26 mouse cellular contexts compared by ENCODE assay signal in the genomic region with DNA sequence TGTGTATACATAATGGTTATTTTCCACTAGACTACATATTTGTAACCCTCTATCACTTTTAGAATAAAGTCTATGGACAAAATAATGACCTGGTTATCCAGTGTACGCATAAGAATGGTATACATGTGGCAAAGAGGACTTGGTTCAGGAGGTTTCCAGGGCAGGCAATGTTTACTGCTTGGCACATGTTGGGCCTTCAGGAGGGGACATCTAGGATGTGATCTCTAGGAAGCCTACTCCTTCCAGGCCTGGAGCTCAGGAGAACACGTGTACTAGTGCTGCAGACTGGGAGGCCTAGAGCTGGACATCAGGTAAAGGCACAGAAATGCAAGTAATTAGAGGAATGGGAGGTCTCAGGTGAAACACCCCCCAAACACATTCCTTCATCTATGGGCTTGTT.
"Had no signal": no experiment of that assay in that cellular context is flagged by ENCODE, and none has a peak within 500 bp of the region (broad histone marks: within the 10 kb centered on the region; RNA-seq: fewer than 3 reads in every experiment).

No protein-coding gene starts in this region.

- H3K9me3 ChIP-seq: embryonic facial prominence, embryonic 10.5 days; embryonic facial prominence, embryonic 12.5 days; embryonic facial prominence, embryonic 13.5 days; embryonic facial prominence, embryonic 15.5 days; forebrain, embryonic 10.5 days; forebrain, embryonic 12.5 days; forebrain, embryonic 13.5 days; forebrain, embryonic 15.5 days had no signal

- H3K4me2 ChIP-seq: embryonic facial prominence, embryonic 12.5 days; embryonic facial prominence, embryonic 13.5 days; embryonic facial prominence, embryonic 15.5 days; forebrain, embryonic 12.5 days; forebrain, embryonic 13.5 days; forebrain, embryonic 15.5 days had no signal

- H3K4me1 ChIP-seq: embryonic facial prominence, embryonic 12.5 days; forebrain, embryonic 10.5 days had no signal

- DNase-seq: cerebellum, adult 2 months; cerebellum, adult 8-10 months; cerebellum, adult 9-10 months; cerebellum, postnatal 10 days; cerebellum, postnatal 14 days; cerebellum, postnatal 36 days; embryo, embryonic 11 days; forebrain, postnatal 0 days; gastrocnemius, adult 2 months; gastrocnemius, postnatal 10 days; gastrocnemius, postnatal 14 days; gastrocnemius, postnatal 25 days; gastrocnemius, postnatal 36 days; heart, adult 18-20 months; heart, adult 2 months had no signal

- H3K9ac ChIP-seq: embryonic facial prominence, embryonic 12.5 days; embryonic facial prominence, embryonic 13.5 days; embryonic facial prominence, embryonic 15.5 days; forebrain, embryonic 12.5 days; forebrain, embryonic 13.5 days; forebrain, embryonic 15.5 days; forebrain, postnatal 0 days had no signal

- ATAC-seq: forebrain, embryonic 13.5 days; forebrain, embryonic 14.5 days; forebrain, embryonic 15.5 days; forebrain, embryonic 16.5 days; forebrain, postnatal 0 days had no signal

- H3K36me3 ChIP-seq: embryonic facial prominence, embryonic 10.5 days; embryonic facial prominence, embryonic 12.5 days; embryonic facial prominence, embryonic 13.5 days; embryonic facial prominence, embryonic 15.5 days; forebrain, embryonic 10.5 days; forebrain, embryonic 12.5 days; forebrain, embryonic 15.5 days had no signal

- H3K4me3 ChIP-seq: embryonic facial prominence, embryonic 10.5 days; embryonic facial prominence, embryonic 12.5 days; embryonic facial prominence, embryonic 13.5 days; embryonic facial prominence, embryonic 15.5 days; erythroblast, embryonic 14.5 days; forebrain, embryonic 10.5 days; forebrain, embryonic 12.5 days; forebrain, embryonic 13.5 days; forebrain, embryonic 15.5 days; gastrocnemius, adult 2 months; heart, adult 2 months had no signal

- H3K27ac ChIP-seq: embryonic facial prominence, embryonic 10.5 days; embryonic facial prominence, embryonic 12.5 days; embryonic facial prominence, embryonic 13.5 days; embryonic facial prominence, embryonic 15.5 days; forebrain, embryonic 10.5 days; forebrain, embryonic 12.5 days; forebrain, embryonic 13.5 days; forebrain, embryonic 15.5 days; gastrocnemius, adult 2 months; heart, adult 2 months had no signal

- H3K27me3 ChIP-seq: embryonic facial prominence, embryonic 12.5 days; embryonic facial prominence, embryonic 13.5 days; embryonic facial prominence, embryonic 15.5 days; forebrain, embryonic 13.5 days; forebrain, embryonic 15.5 days had no signal
